Mouse (Mus musculus): ENCODE results near the gene Fam83f. TPM values are rescaled to one million over a fixed set of nuclear protein-coding genes. Genes with fewer than 3 reads are reported as not detected.

The Fam83f gene
- total and polyA plus RNA-seq, 3 experiments = not detected

- TF ChIP-seq TCF12 (IDR thresholded peaks at IDR 0.05; ENCODE audit: low read depth, low read length) (no peak), CTCF (IDR thresholded peaks at IDR 0.05 in 2 of 3, conservative IDR thresholded peaks at IDR 0.05 in 1 of 3; ENCODE audit: control insufficient read depth in 1 of 3, insufficient read depth in 1 of 3, low read depth in 2 of 3, low read length in 3 of 3, poor library complexity in 1 of 3, severe bottlenecking in 1 of 3) (no peak), ETS1 (IDR thresholded peaks at IDR 0.05; ENCODE audit: low read depth, low read length) (no peak), CHD1 (IDR thresholded peaks at IDR 0.05; ENCODE audit: low read depth, low read length) (no peak), ZKSCAN1 (IDR thresholded peaks at IDR 0.05; ENCODE audit: low read depth, low read length) (no peak), ZMIZ1 (IDR thresholded peaks at IDR 0.05; ENCODE audit: low read depth, low read length) (no peak), MAX (IDR thresholded peaks at IDR 0.05; ENCODE audit: low read length) (no peak), MAFK (IDR thresholded peaks at IDR 0.05; ENCODE audit: borderline replicate concordance, low read depth, low read length) (no peak), POLR2AphosphoS2 (IDR thresholded peaks at IDR 0.05; ENCODE audit: low read length) (no peak)
- Histone ChIP-seq H3K36me3 (ENCODE audit: control insufficient read depth in 1 of 2, insufficient read depth in 2 of 2, low read length in 2 of 2) (no peaks in the 10 kb centered on the region), H3K9ac (ENCODE audit: control insufficient read depth, low read depth, low read length, poor library complexity, severe bottlenecking) (no peak overlapping the region), H3K4me3 (ENCODE audit: control insufficient read depth in 1 of 2, insufficient read depth in 1 of 2, low read depth in 2 of 2, low read length in 2 of 2) (no peak overlapping the region), H3K27me3 (ENCODE audit: control insufficient read depth in 1 of 2, insufficient read depth in 2 of 2, low read length in 2 of 2) (no peaks in the 10 kb centered on the region), H3K27ac (ENCODE audit: control insufficient read depth, low read depth, low read length) (no peak overlapping the region), H3K9me3 (replicated peaks; ENCODE audit: insufficient read depth, low read length) (no peaks in the 10 kb centered on the region), H3K79me2 (ENCODE audit: control insufficient read depth, insufficient read depth, low read length, poor library complexity) (no peaks in the 10 kb centered on the region), H3K4me1 (ENCODE audit: control insufficient read depth in 1 of 2, insufficient read depth in 2 of 2, low read length in 2 of 2) (no peaks in the 10 kb centered on the region)
- no peak for DNase-seq (ENCODE audit: low read depth, low spot score)
Observed at GRCm38 (mm10) chr15:80720249-80720648, 48.6 kb downstream of the Fam83f start.

- H3K36me3 ChIP-seq (ENCODE audit: control insufficient read depth in 1 of 2, insufficient read depth in 2 of 2, low read length in 2 of 2) = no peaks in the 10 kb centered on the region
- H3K27me3 ChIP-seq (ENCODE audit: control insufficient read depth in 1 of 2, insufficient read depth in 2 of 2, low read length in 2 of 2) = no peaks in the 10 kb centered on the region
- no peak overlapping the region for H3K27ac ChIP-seq (ENCODE audit: control insufficient read depth, low read depth, low read length)
- H3K9ac ChIP-seq (ENCODE audit: control insufficient read depth, low read depth, low read length, poor library complexity, severe bottlenecking) = no peak overlapping the region
- H3K4me3 ChIP-seq (ENCODE audit: control insufficient read depth in 1 of 2, insufficient read depth in 1 of 2, low read depth in 2 of 2, low read length in 2 of 2) = no peak overlapping the region
- H3K4me1 ChIP-seq (ENCODE audit: control insufficient read depth in 1 of 2, insufficient read depth in 2 of 2, low read length in 2 of 2) = no peaks in the 10 kb centered on the region
- no peaks in the 10 kb centered on the region for H3K79me2 ChIP-seq (ENCODE audit: control insufficient read depth, insufficient read depth, low read length, poor library complexity)
- H3K9me3 ChIP-seq (replicated peaks; ENCODE audit: insufficient read depth, low read length) = no peaks in the 10 kb centered on the region
- no peak for DNase-seq (ENCODE audit: low read depth, low spot score)
- TF ChIP-seq SIN3A (IDR thresholded peaks at IDR 0.05; ENCODE audit: low read length) (no peak), MYC (IDR thresholded peaks at IDR 0.05; ENCODE audit: low read depth, low read length) (no peak), UBTF (IDR thresholded peaks at IDR 0.05; ENCODE audit: borderline replicate concordance, insufficient read depth, low read depth, low read length) (no peak), GABPA (IDR thresholded peaks at IDR 0.05; ENCODE audit: low read depth, low read length) (no peak), ZC3H11A (IDR thresholded peaks at IDR 0.05; ENCODE audit: low read depth, low read length) (no peak), MAFK (IDR thresholded peaks at IDR 0.05; ENCODE audit: borderline replicate concordance, low read depth, low read length) (no peak), ETS1 (IDR thresholded peaks at IDR 0.05; ENCODE audit: low read depth, low read length) (no peak), BHLHE40 (IDR thresholded peaks at IDR 0.05; ENCODE audit: borderline replicate concordance, low read depth, low read length) (no peak), MAZ (IDR thresholded peaks at IDR 0.05; ENCODE audit: low read depth, low read length) (no peak), ZKSCAN1 (IDR thresholded peaks at IDR 0.05; ENCODE audit: low read depth, low read length) (no peak), RCOR1 (IDR thresholded peaks at IDR 0.05; ENCODE audit: low read depth, low read length) (no peak), GATA1 (IDR thresholded peaks at IDR 0.05; ENCODE audit: low read depth, low read length) (no peak), USF1 (IDR thresholded peaks at IDR 0.05; ENCODE audit: low read depth, low read length) (no peak)
Observed at GRCm38 (mm10) chr15:80721861-80722260, 50.2 kb downstream of the Fam83f start.

Measured in MEL (cell line).